Mouse (Mus musculus): ENCODE results near the gene Osbpl7.

DNA sequence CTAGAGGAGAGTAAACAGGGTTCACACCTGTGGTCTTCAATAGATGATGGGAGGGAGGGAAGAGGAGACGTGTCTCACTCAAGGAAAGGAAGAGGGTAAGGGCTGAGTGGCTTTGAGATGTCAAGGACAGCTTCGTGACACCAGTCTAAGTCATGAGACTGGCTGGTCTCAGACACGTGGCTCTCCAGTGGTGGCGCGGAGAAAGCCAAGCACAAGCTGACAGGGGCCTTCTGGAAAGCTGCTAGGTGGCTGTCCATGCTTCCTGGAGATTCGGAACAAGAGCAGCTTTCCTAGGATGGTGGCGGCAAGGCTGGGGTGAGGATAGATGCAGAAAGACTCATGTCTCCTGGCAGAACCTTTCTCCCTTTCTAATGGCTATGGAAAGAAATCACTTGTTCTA lies 11.5 kb upstream of the Osbpl7 start:
- TF ChIP-seq GATA1 (IDR thresholded peaks at IDR 0.05; ENCODE audit: borderline replicate concordance, low read length) (no peak), FLI1 (IDR thresholded peaks at IDR 0.05; ENCODE audit: low read length) (no peak)
